Mouse (Mus musculus) frontal cortex, postnatal 36 days (tissue): ENCODE results near the gene Mlc1.

Experiments
- DNase-seq, 2 experiments: peaks; one replicate each; pipeline ENCODE4 v3.0.0; 2022; ENCODE audit warnings: low spot score in 2 of 2

The Mlc1 gene

DNA sequence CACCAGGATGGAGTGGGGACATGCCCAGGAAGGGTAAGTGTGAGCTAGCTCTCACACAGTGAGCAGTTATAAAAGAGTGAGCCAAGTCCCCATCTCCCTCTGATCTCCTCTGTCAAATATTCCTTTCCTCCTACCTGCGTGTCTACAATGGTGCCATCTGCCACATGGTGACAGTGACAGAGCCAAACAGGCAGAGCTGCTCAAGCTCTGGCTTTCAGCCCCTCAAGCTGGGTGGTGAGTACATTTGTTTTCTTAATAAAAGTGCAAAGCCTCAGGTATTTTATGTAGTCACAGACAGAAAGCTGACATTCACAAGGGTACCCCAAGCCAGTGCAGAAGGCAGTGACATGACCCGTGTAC lies 41.5 kb downstream of the Mlc1 start:
- DNase-seq: no peak

DNA sequence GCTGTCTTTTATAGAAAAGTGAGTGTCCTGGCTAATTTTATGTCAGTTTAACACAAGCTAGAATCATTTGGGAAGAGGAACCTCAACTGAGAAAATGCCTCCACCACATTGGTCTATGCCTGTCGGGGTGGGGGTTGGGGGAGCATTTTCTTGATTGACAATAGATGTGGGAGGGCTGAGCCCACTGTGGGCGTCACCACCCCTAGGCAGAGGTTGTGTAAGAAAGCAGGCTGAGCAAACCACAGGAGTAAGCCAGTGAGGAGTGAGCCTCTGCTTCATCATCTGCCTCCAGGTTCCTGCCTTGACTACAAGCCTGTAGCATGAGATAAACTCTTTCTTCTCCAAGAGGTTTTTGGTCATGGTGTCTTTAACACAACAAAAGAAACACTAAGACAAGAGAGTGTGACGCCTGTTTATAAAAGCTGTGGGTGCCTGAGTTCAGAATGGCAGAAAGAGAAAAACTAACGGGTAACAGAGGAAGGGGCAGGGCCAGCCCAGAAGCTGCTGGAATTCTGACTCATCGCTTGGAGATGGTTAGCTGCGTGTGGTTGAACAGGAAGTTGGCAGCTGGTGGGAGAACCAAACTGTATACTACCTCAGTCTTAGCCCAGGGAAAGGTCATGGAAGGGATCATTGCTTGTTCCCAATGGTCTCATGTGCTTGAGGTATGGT lies 42.1 kb downstream of the Mlc1 start:
- no peak for DNase-seq

DNA sequence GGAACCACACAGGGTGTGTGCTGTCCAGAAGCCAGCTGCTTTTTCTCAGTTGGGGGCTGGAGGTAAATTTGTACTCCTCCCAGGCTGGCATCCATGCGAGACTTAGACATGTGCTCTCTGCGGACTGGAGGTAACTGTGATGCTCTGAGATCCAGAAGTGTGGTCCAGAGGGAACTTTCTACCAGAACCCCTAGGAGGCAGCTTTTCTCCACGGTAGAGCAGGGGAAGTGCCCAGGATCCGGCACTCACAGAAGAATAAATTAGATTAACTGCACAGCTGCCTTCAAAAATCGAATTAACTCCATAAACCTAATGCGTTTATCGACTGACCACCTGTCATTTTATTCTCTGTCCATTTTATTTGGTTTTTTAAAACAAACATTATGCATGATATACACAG lies 44.7 kb downstream of the Mlc1 start:
- peak in 1 of 2 experiments; percentile 20 for DNase-seq

DNA sequence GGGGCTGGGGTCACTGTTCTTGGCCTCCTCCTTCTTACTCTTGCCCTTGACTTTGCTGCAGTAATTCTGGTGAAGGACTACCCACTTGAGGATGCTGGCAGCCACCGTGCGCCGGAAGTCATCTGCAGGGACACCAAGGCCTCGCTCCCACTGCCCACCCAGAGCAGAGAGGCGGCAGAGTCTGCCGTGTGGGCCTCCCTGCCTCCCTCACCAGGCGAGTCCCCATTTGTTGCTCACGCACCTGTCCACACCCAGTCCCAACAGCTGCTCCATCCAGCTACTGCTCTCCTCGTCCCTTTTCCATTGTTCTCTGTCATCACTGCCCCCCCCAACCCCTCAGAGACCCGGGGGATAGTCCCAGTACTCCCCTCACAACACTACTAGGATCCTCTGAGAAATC lies 46.1 kb downstream of the Mlc1 start:
- no peak for DNase-seq

DNA sequence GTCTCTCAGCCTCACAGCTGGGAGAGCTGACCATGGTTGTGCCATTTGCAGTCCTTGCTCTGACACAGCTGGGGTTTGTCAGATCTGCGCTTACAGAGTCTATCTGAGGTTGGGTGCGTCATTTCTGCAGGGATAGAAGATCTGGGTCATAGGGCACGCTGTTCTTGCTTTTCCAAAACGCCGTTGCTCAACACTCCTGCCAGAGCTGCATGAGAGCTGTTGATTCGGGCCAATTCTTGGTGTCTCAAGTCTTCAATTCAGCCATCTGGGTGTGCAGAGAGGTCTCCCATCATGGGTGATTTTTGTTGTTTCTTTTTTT lies 56.9 kb downstream of the Mlc1 start:
- DNase-seq: no peak

DNA sequence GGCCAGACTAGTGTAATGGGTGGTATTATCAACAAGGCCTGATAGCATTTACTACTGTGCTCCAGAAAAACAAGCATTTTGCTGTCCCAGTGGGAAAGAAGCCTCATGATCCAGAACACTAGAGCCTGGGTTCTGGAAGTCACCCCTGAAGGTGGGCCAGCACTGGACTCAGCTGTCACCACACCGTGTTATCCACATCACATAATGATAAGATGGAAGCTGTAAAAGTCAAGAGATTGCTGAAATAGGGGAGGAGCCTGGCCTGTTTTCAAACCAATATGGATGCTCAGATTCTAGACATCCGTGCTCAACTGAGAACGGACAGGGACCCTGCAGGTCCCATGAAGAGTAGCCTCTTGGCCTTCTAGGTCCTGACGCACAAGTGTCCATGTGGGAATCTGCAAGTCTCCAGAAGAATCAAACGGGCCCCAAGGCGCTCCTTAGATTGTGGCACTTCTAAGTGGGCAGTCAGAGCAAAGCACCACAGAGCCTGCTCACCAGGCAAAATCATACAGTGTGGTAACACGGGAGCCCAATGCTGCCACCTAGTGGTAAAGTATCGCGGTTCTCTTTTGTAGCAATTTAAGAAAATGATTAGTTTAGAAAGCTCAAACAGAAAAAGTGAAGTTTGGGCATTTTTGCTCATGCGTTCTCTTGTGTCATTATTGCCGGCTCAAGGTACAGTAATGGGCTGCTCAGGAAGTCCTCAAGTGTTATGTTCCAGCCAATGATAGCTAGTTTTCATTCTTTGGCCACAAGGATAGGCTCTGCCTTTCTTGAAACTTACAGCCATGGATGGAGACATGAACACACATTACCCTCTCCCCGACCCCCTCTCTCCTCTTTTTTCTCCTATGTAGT lies 57.4 kb downstream of the Mlc1 start:
- peak; percentile 68 to 91 for DNase-seq

DNA sequence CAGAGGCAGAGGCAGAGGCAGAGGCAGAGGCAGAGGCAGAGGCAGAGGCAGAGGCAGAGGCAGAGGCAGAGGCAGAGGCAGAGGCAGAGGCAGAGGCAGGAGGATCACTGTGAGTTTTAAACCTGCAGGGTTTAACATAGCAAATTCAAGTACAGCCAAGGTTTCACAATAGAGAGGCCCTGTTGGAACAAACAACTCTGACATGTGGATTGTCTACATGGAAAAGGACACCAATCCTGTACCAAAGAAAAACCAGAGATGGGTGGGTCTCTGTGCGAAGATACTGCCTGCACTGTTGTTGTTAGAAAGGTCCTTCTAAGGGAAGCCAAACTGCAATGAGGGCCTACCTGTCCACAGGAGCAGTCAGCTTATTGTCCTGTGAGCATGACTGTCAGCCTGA lies 58.7 kb downstream of the Mlc1 start:
- DNase-seq: no peak

DNA sequence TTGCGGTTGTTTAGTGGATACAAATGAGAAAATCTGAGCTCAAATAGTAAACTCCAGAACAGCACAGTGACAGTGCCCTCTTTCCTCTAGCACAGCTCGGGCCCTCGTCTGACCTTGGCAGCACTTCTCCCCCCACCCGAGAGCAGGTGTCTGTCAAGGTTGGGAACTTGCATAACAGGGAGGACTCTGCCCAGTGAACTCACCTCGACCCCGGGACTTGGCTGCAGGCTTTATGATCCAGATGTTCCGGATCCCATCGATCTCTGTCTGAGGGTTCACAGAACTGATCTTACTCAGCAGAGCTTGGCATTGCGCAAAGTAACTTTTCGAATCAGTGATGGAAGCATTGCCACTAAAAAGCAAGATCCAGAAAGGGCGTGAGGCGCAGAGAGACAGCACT lies 59.5 kb downstream of the Mlc1 start:
- no peak for DNase-seq

DNA sequence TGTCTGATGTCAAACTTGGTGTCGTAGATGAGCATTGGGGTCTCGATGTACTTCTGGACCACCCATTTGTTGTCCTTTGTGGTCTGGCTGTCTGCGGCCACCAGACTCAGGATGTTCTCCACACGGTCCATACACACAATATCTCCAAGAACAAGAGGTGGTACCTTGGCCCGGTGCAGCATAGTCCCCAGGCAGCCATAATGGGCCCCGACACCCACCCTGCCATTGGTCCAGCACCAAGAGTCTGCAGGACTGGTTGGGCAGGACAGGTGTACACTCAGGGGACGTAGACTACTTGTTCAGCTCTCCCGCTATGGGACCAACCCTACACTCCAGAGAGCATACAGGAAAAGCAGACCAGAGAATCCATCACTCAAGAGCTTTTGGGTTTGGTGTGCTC lies 61.7 kb downstream of the Mlc1 start:
- no peak for DNase-seq

DNA sequence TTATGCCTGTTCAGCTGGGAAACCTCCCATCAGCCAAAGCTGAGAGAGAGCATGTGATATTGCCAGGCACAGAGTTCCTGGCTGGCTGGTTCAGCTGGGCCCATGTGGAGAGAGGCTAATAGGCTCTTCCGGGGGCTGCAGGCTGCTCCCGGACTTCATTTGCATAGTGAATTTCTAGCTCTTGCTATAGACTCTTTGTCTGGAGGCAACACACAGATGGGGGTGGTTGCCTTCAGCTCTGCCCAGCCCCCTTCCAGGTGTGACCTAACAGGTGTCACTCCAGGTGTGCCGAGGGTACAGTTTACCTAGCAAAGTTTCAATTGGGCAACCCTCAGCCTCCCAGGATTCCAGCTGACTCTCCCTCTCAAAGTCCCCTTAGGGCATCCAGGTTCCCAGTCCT lies 62.4 kb downstream of the Mlc1 start:
- DNase-seq: no peak

DNA sequence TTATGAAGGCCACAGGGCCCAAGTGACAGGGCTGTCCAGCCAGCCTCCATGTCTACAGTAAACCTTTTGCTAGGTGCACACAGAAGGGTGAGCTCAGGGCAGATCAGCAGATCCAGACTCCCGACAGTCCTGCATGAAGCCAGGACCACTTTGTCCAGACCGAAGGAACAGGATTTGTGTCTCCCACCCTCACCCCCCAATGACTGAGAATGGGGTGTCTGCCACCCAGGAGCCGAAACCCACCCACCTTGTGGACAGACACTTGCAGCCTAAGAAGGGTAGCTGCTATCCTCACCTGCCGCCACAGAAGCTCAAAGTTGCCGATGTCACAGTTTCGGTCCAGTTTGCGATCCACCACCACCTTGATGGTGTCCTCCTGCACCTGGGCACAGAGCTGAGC lies 63.8 kb downstream of the Mlc1 start:
- no peak for DNase-seq

DNA sequence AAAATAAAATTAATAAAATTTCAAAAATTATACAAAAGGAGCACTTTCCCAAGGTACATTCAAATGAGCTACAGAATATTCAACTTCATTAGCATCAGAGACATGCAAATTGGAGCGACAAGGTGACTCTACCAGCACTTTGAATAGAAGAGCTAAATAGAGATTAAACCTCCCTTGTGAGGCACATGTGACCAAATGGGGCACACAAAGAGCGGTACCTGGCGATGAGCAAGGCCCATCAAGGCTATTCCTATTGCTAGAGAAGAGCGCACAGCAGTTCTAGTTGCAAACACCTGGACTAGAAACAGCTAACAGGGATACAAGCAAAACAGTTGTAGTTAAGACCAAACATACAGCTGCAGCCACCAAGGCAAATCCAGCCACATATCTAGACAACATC lies 72.5 kb downstream of the Mlc1 start:
- no peak for DNase-seq
